Mouse (Mus musculus): ENCODE results near the gene Rexo5.
A peak's percentile ranks its signal among the peaks of the same experiment; 100 is the strongest.

Gene Rexo5

GRCm38 (mm10) chr7:119793586-119794250 is at the start of gene Rexo5, which contains the start of gene Eri2:
Rexo5 (plus strand) TSS chr7:119794006.
Eri2 (minus strand) TSS chr7:119794058.
- DNase-seq (ENCODE audit: low spot score in 2 of 2) = peak; percentile 82 to 91

- no peak for DNase-seq (ENCODE audit: low spot score in 2 of 2)
These were observed 49.5 kb upstream of the Rexo5 start for GRCm38 (mm10) chr7:119744321-119744720.

GRCm38 (mm10) chr7:119745869-119746268 is 47.9 kb upstream of the Rexo5 start:
- no peak for DNase-seq (ENCODE audit: low spot score in 2 of 2)

- no peak for DNase-seq (ENCODE audit: low spot score in 2 of 2)
These were observed 45.0 kb upstream of the Rexo5 start for GRCm38 (mm10) chr7:119748761-119749160.

GRCm38 (mm10) chr7:119749942-119750341 is 43.9 kb upstream of the Rexo5 start:
- no peak for DNase-seq (ENCODE audit: low spot score in 2 of 2)

GRCm38 (mm10) chr7:119753696-119754095 is 40.1 kb upstream of the Rexo5 start:
- DNase-seq (ENCODE audit: low spot score in 2 of 2) = no peak

- no peak for DNase-seq (ENCODE audit: low spot score in 2 of 2)
These were observed 33.3 kb upstream of the Rexo5 start, which contains the start of gene Acsm3 for GRCm38 (mm10) chr7:119760527-119760951. Acsm3 (plus strand) TSS chr7:119760923.

GRCm38 (mm10) chr7:119762166-119762697 is 31.6 kb upstream of the Rexo5 start:
- no peak for DNase-seq (ENCODE audit: low spot score in 2 of 2)

GRCm38 (mm10) chr7:119764377-119764776 is 29.4 kb upstream of the Rexo5 start:
- DNase-seq (ENCODE audit: low spot score in 2 of 2) = no peak

GRCm38 (mm10) chr7:119766996-119767395 is 26.8 kb upstream of the Rexo5 start:
- no peak for DNase-seq (ENCODE audit: low spot score in 2 of 2)

- no peak for DNase-seq (ENCODE audit: low spot score in 2 of 2)
These were observed 23.9 kb upstream of the Rexo5 start for GRCm38 (mm10) chr7:119769895-119770294.

- DNase-seq (ENCODE audit: low spot score in 2 of 2) = peak in 1 of 2 experiments; percentile 39
These were observed 10.4 kb upstream of the Rexo5 start for GRCm38 (mm10) chr7:119783453-119783852.

GRCm38 (mm10) chr7:119784908-119785307 is 8.9 kb upstream of the Rexo5 start:
- DNase-seq (ENCODE audit: low spot score in 2 of 2) = no peak

- DNase-seq (ENCODE audit: low spot score in 2 of 2) = no peak
These were observed 4.8 kb upstream of the Rexo5 start for GRCm38 (mm10) chr7:119789024-119789423.

GRCm38 (mm10) chr7:119794251-119794638 is 439 bp downstream of the Rexo5 start:
- no peak for DNase-seq (ENCODE audit: low spot score in 2 of 2)

- no peak for DNase-seq (ENCODE audit: low spot score in 2 of 2)
These were observed 1.5 kb downstream of the Rexo5 start for GRCm38 (mm10) chr7:119795311-119795710.

- DNase-seq (ENCODE audit: low spot score in 2 of 2) = no peak
These were observed 6.7 kb downstream of the Rexo5 start for GRCm38 (mm10) chr7:119800488-119800887.

- no peak for DNase-seq (ENCODE audit: low spot score in 2 of 2)
These were observed 7.2 kb downstream of the Rexo5 start for GRCm38 (mm10) chr7:119800991-119801390.

GRCm38 (mm10) chr7:119807396-119807795 is 13.6 kb downstream of the Rexo5 start:
- DNase-seq (ENCODE audit: low spot score in 2 of 2) = no peak

GRCm38 (mm10) chr7:119808723-119809122 is 14.9 kb downstream of the Rexo5 start:
- DNase-seq (ENCODE audit: low spot score in 2 of 2) = no peak

- no peak for DNase-seq (ENCODE audit: low spot score in 2 of 2)
These were observed 41.6 kb downstream of the Rexo5 start for GRCm38 (mm10) chr7:119835371-119835770.

GRCm38 (mm10) chr7:119835996-119836777 is 42.4 kb downstream of the Rexo5 start:
- no peak for DNase-seq (ENCODE audit: low spot score in 2 of 2)
